Mouse (Mus musculus) megakaryocyte, adult 5-6 weeks (primary cell): ENCODE data around the gene Nrap. TPM values are rescaled to one million over a fixed set of nuclear protein-coding genes. Genes with fewer than 3 reads are reported as not detected.
"Not testable (repeated sequence)": the region's sequence is repeated elsewhere in the genome, so short reads cannot be mapped to it uniquely, and the experiment has no call there.

Source experiments
- ATAC-seq: 2 replicates; pipeline ENCODE4 v1.8.0; 2016; ENCODE audit warnings: mild to moderate bottlenecking, inconsistent platforms; ENCODE audit not compliant: poor library complexity, severe bottlenecking
- total RNA-seq, 2 experiments: library from RNA; stranded (forward) in 1 of 2; stranded (reverse) in 1 of 2; fragments of 153-499, 151-499 nt in 1 of 2; fragments of 221-1000, 200-1000 nt in 1 of 2; gene quantifications; 2 replicates each; pipeline versions ENCODE4 v1.2.3 to v1.2.4; 2015 to 2017

Gene Nrap
- total RNA-seq (2015) (0.02 TPM in 1 of 2 replicates, not detected in the other), total RNA-seq (2017) (0.04 and 0.12 TPM in 2 replicates)

GRCm38 (mm10) chr19:56389879-56390278 lies at the start of gene Nrap:
Gene Nrap, minus strand, starts transcription at chr19:56390037.
- ATAC-seq, result no peak

- no peak for ATAC-seq
These were observed 49.2 kb upstream of the Nrap start for GRCm38 (mm10) chr19:56439072-56439434.

GRCm38 (mm10) chr19:56438357-56439071 lies 48.7 kb upstream of the Nrap start:
- no peak for ATAC-seq

- no peak for ATAC-seq
These were observed 46.5 kb upstream of the Nrap start for GRCm38 (mm10) chr19:56436380-56436779.

- ATAC-seq, result no peak
These were observed 43.7 kb upstream of the Nrap start for GRCm38 (mm10) chr19:56433581-56433980.

GRCm38 (mm10) chr19:56432706-56433105 lies 42.9 kb upstream of the Nrap start:
- no peak for ATAC-seq

GRCm38 (mm10) chr19:56430369-56430768 lies 40.5 kb upstream of the Nrap start:
- ATAC-seq, result no peak

GRCm38 (mm10) chr19:56425492-56425891 lies 35.7 kb upstream of the Nrap start:
- ATAC-seq, result no peak

GRCm38 (mm10) chr19:56424606-56425395 lies 35.0 kb upstream of the Nrap start:
- no peak for ATAC-seq

GRCm38 (mm10) chr19:56423370-56423769 lies 33.5 kb upstream of the Nrap start:
- no peak for ATAC-seq

GRCm38 (mm10) chr19:56422476-56423338 lies 32.9 kb upstream of the Nrap start:
- peak; percentile 92 for ATAC-seq

GRCm38 (mm10) chr19:56420345-56420744 lies 30.5 kb upstream of the Nrap start:
- ATAC-seq, result no peak

- no peak for ATAC-seq
These were observed 29.6 kb upstream of the Nrap start for GRCm38 (mm10) chr19:56419452-56419851.

GRCm38 (mm10) chr19:56418404-56418803 lies 28.6 kb upstream of the Nrap start:
- no peak for ATAC-seq

- not testable (repeated sequence) for ATAC-seq
These were observed 20.0 kb upstream of the Nrap start for GRCm38 (mm10) chr19:56409884-56410283.

GRCm38 (mm10) chr19:56406581-56406980 lies 16.7 kb upstream of the Nrap start:
- ATAC-seq, result no peak

- no peak for ATAC-seq
These were observed 16.0 kb upstream of the Nrap start for GRCm38 (mm10) chr19:56405824-56406223.

- ATAC-seq, result no peak
These were observed 12.0 kb upstream of the Nrap start for GRCm38 (mm10) chr19:56401864-56402263.

- ATAC-seq, result peak; percentile 77
These were observed 10.4 kb upstream of the Nrap start for GRCm38 (mm10) chr19:56400200-56400599.

GRCm38 (mm10) chr19:56398528-56398795 lies 8.6 kb upstream of the Nrap start:
- ATAC-seq, result no peak
